Mouse (Mus musculus) liver, embryonic 15.5 days (tissue): ENCODE measurements around the gene Olfr622. TPM values are rescaled to one million over a fixed set of nuclear protein-coding genes. Genes with fewer than 3 reads are reported as not detected.

ENCODE experiments used
- polyA plus RNA-seq: library from polyadenylated mRNA; unstranded; fragments of >200 nt; fragmentation: Nextera tagmentation; extraction: Ambion mirVana; gene quantifications from 2 replicates; pipeline ENCODE4 v1.2.1, GENCODE M21; 2015

The Olfr622 gene
- polyA plus RNA-seq, 1 experiment from 2014 or later: not detected

Other genes starting within 250 kb of the Olfr622 start
- not detected in 2 replicates for gene Usp17lc, start 227.6 kb downstream of the Olfr622 start, polyA plus RNA-seq
- not detected in 2 replicates for gene Olfr605, start 197.3 kb downstream of the Olfr622 start, polyA plus RNA-seq
- not detected in 2 replicates for gene Olfr606, start 193.7 kb downstream of the Olfr622 start, polyA plus RNA-seq
- not detected in 2 replicates for gene Olfr607, start 178.6 kb downstream of the Olfr622 start, polyA plus RNA-seq
- not detected in 2 replicates for gene Olfr608, start 172.8 kb downstream of the Olfr622 start, polyA plus RNA-seq
- gene Olfr609, start 144.6 kb downstream of the Olfr622 start, polyA plus RNA-seq: not detected in 2 replicates
- not detected in 2 replicates for gene Olfr610, start 130.6 kb downstream of the Olfr622 start, polyA plus RNA-seq
- not detected in 2 replicates for gene Olfr611, start 121.9 kb downstream of the Olfr622 start, polyA plus RNA-seq
- not detected in 2 replicates for gene Olfr612, start 100.0 kb downstream of the Olfr622 start, polyA plus RNA-seq
- not detected in 2 replicates for gene Olfr613, start 94.6 kb downstream of the Olfr622 start, polyA plus RNA-seq
- not detected in 2 replicates for gene Olfr615, start 86.6 kb downstream of the Olfr622 start, polyA plus RNA-seq
- not detected in 2 replicates for gene Olfr616, start 73.6 kb downstream of the Olfr622 start, polyA plus RNA-seq
- gene Olfr617, start 69.6 kb downstream of the Olfr622 start, polyA plus RNA-seq: not detected in 2 replicates
- gene Olfr618, start 52.6 kb downstream of the Olfr622 start, polyA plus RNA-seq: not detected in 2 replicates
- not detected in 2 replicates for gene Olfr619, start 42.1 kb downstream of the Olfr622 start, polyA plus RNA-seq
- not detected in 2 replicates for gene Olfr620, start 30.2 kb downstream of the Olfr622 start, polyA plus RNA-seq
- not detected in 2 replicates for gene Olfr623, start 21.0 kb upstream of the Olfr622 start, polyA plus RNA-seq
- gene Olfr624, start 28.5 kb upstream of the Olfr622 start, polyA plus RNA-seq: 0.02 TPM in 2 replicates
- not detected in 2 replicates for gene Olfr625-ps1, start 40.0 kb upstream of the Olfr622 start, polyA plus RNA-seq
- gene Olfr243, start 72.0 kb upstream of the Olfr622 start, polyA plus RNA-seq: not detected in 2 replicates
- gene Olfr628, start 87.7 kb upstream of the Olfr622 start, polyA plus RNA-seq: not detected in 2 replicates
- 0.08 TPM in 1 of 2 replicates, not detected in the other for gene Olfr629, start 102.2 kb upstream of the Olfr622 start, polyA plus RNA-seq
- gene Olfr630, start 114.6 kb upstream of the Olfr622 start, polyA plus RNA-seq: not detected in 2 replicates
- gene Olfr69, start 128.9 kb upstream of the Olfr622 start, polyA plus RNA-seq: not detected in 2 replicates
- gene Olfr68, start 137.0 kb upstream of the Olfr622 start, polyA plus RNA-seq: not detected in 2 replicates
- not detected in 2 replicates for gene Olfr67, start 149.1 kb upstream of the Olfr622 start, polyA plus RNA-seq
- 48,050 and 52,773 TPM in 2 replicates for gene Hbb-bt, start 171.3 kb upstream of the Olfr622 start, polyA plus RNA-seq
- gene Hbb-bs, start 185.4 kb upstream of the Olfr622 start, polyA plus RNA-seq: 116,188 and 122,775 TPM in 2 replicates
- gene Hbb-bh2, start 197.8 kb upstream of the Olfr622 start, polyA plus RNA-seq: not detected in 2 replicates
- gene Hbb-bh1, start 200.5 kb upstream of the Olfr622 start, polyA plus RNA-seq: 44.8 and 64.6 TPM in 2 replicates
- 304 and 542 TPM in 2 replicates for gene Hbb-y, start 210.5 kb upstream of the Olfr622 start, polyA plus RNA-seq
- 0.13 TPM in 1 of 2 replicates, not detected in the other for gene Olfr66, start 243.6 kb upstream of the Olfr622 start, polyA plus RNA-seq